Mouse (Mus musculus): ENCODE measurements around the gene Ankrd36.

DNA sequence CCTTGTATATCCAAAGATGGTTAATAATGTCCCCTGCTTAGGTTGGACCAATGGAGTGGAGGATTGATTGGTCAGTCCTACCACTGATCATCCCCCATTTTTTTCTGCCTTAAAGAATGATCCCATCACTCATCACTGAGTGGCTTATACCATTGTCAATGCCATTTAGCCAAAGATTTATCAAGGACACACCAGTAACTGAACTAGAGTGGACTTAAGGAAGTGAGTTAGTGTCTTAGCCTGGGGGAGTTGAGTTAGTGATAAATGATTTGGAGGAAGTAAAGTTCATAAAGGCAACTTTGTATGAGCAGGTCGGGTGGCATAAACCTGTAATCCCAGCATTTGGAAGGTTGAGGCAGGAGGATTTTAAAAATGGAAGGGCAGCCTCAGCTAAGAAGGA is 26.2 kb upstream of the Ankrd36 start:
- TF ChIP-seq CTCF (IDR thresholded peaks at IDR 0.05; ENCODE audit: insufficient read depth, low read length) (no peak), POLR2A (IDR thresholded peaks at IDR 0.05; ENCODE audit: borderline replicate concordance, extremely low read depth, low read depth, low read length) (no peak)
